In the genomic region with DNA sequence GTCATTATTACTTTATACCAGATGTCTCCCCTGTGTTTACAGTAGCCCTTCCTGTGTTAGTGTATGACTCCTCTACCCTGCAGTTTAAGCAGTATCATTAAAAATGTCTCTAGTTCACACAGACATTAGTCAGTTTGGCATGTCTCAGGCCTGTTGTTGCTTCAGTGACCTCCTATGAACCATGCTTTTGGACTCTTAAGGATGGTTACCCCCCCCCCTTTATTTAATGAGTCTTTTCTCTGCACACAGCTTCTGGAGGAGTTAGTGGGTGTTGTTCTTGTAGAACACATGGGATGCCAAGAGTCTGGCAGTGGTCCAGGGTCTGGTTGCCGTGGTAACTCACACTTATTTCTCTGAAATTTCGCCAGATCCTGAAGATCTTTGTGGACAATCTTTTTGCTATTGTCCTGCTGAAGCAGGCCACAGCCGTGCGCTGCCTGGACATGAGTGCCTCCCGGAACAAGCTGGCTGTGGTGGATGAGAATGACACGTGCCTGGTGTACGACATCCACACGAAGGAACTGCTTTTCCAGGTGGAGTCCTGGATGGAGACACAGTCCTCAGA, we compare ENCODE assay signal across 9 mouse cellular contexts. TPM values are rescaled to one million over a fixed set of nuclear protein-coding genes. Genes with fewer than 3 reads are reported as not detected.
DNase-seq lines count a peak whose midpoint lies in the region; ATAC-seq and TF ChIP-seq lines count a peak whose summit lies in the region.
"Had no signal": no experiment of that assay in that cellular context is flagged by ENCODE, and none has a peak within 500 bp of the region (broad histone marks: within the 10 kb centered on the region; RNA-seq: fewer than 3 reads in every experiment).

No protein-coding gene starts in this region.

- no peaks in the 10 kb centered on the region for H3K4me1 ChIP-seq in limb, embryonic 11.5 days (ENCODE audit: control insufficient read depth, insufficient read depth, low read length)
- H3K4me1 ChIP-seq in limb, embryonic 10.5 days = peaks cover 7% of the 10 kb centered on the region
- peaks cover 16% of the 10 kb centered on the region for H3K4me1 ChIP-seq in forebrain, embryonic 10.5 days
- peaks cover 18% of the 10 kb centered on the region for H3K4me1 ChIP-seq in hindbrain, embryonic 14.5 days (replicated peaks; ENCODE audit: control insufficient read depth, insufficient read depth, low read length)
- peaks cover 18% of the 10 kb centered on the region for H3K4me1 ChIP-seq in olfactory bulb, adult 2 months (ENCODE audit: control insufficient read depth, insufficient read depth, low read length)

- peaks cover 2% of the 10 kb centered on the region; the same call in 1 of the 2 replicates for H3K36me3 ChIP-seq in limb, embryonic 11.5 days (ENCODE audit: control insufficient read depth, insufficient read depth, low read length)
- peaks cover 65% of the 10 kb centered on the region for H3K36me3 ChIP-seq in limb, embryonic 10.5 days
- H3K36me3 ChIP-seq in forebrain, embryonic 10.5 days (replicated peaks) = peaks cover 67% of the 10 kb centered on the region
- peaks cover 52% of the 10 kb centered on the region for H3K36me3 ChIP-seq in hindbrain, embryonic 14.5 days (replicated peaks; ENCODE audit: control insufficient read depth, insufficient read depth)

- H3K27me3 ChIP-seq in limb, embryonic 11.5 days (ENCODE audit: control insufficient read depth, insufficient read depth, low read length) = no peaks in the 10 kb centered on the region
- H3K27me3 ChIP-seq in limb, embryonic 10.5 days (ENCODE audit: low read depth, poor library complexity, severe bottlenecking) = no peaks in the 10 kb centered on the region
- no peaks in the 10 kb centered on the region for H3K27me3 ChIP-seq in forebrain, embryonic 10.5 days (ENCODE audit: poor library complexity, severe bottlenecking)
- no peaks in the 10 kb centered on the region for H3K27me3 ChIP-seq in hindbrain, embryonic 14.5 days (ENCODE audit: control insufficient read depth, insufficient read depth, low read length)

- H3K4me3 ChIP-seq in limb, embryonic 11.5 days (ENCODE audit: low read depth, low read length) = no peak overlapping the region
- no peak overlapping the region for H3K4me3 ChIP-seq in limb, embryonic 10.5 days
- H3K4me3 ChIP-seq in forebrain, embryonic 10.5 days = no peak overlapping the region
- H3K4me3 ChIP-seq in hindbrain, embryonic 14.5 days (replicated peaks; ENCODE audit: low read length) = no peak overlapping the region
- no peak overlapping the region for H3K4me3 ChIP-seq in olfactory bulb, adult 2 months (ENCODE audit: insufficient read depth, low read depth, low read length)

- no peak for TF ChIP-seq POLR2A in olfactory bulb, adult 2 months (IDR thresholded peaks at IDR 0.05; ENCODE audit: insufficient read depth, low read depth, low read length)

- H3K9ac ChIP-seq in limb, embryonic 11.5 days (ENCODE audit: low read length) = no peak overlapping the region
- no peak overlapping the region for H3K9ac ChIP-seq in hindbrain, embryonic 14.5 days

- no peak overlapping the region for H3K4me2 ChIP-seq in limb, embryonic 11.5 days (ENCODE audit: low read depth, severe bottlenecking)
- no peak overlapping the region for H3K4me2 ChIP-seq in hindbrain, embryonic 14.5 days (replicated peaks)

- H3K9me3 ChIP-seq in limb, embryonic 11.5 days (ENCODE audit: control insufficient read depth, low read length) = peaks cover 4% of the 10 kb centered on the region; the same call in 1 of the 2 replicates
- H3K9me3 ChIP-seq in limb, embryonic 10.5 days (replicated peaks) = no peaks in the 10 kb centered on the region
- H3K9me3 ChIP-seq in forebrain, embryonic 10.5 days = peaks cover 7% of the 10 kb centered on the region; the same call in 1 of the 2 replicates
- no peaks in the 10 kb centered on the region for H3K9me3 ChIP-seq in hindbrain, embryonic 14.5 days (ENCODE audit: control insufficient read depth, low read length)
- H3K9me3 ChIP-seq: G1E had no signal

- no peak for DNase-seq in limb, embryonic 11.5 days (ENCODE audit: low spot score)
- DNase-seq in limb, embryonic 10.5 days (ENCODE audit: low spot score) = no peak
- DNase-seq in forebrain, embryonic 10.5 days (ENCODE audit: extremely low spot score, low spot score) = no peak
- peak; percentile 69 for DNase-seq in hindbrain, embryonic 14.5 days (ENCODE audit: low spot score)
- peak; percentile 77 to 87 for DNase-seq in left cerebral cortex, adult 8-10 months (ENCODE audit: low spot score in 2 of 2)
- DNase-seq in thymus, postnatal 25 days = no peak

- 91% methylated on average over 8 of the region's 8 CpGs for WGBS in limb, embryonic 11.5 days
- WGBS in limb, embryonic 10.5 days = 93% methylated on average over 8 of the region's 8 CpGs
- WGBS in forebrain, embryonic 10.5 days = 83% methylated on average over 8 of the region's 8 CpGs
- 37% methylated on average over 8 of the region's 8 CpGs for WGBS in hindbrain, embryonic 14.5 days
- WGBS in olfactory bulb, adult 2 months = 19% methylated on average over 8 of the region's 8 CpGs

- 0 out of 2 replicates have a peak, but pooled peaks have one; percentile 9 for ATAC-seq in limb, embryonic 11.5 days (ENCODE audit: insufficient number of reproducible peaks, low FRiP score, low TSS enrichment, low read depth)
- peak; percentile 55 for ATAC-seq in hindbrain, embryonic 14.5 days (ENCODE audit: low FRiP score)
- ATAC-seq in monocyte, adult 5-6 weeks (replicated peaks; ENCODE audit: insufficient number of reproducible peaks, low FRiP score, low TSS enrichment, poor library complexity, severe bottlenecking) = no peak

- TF ChIP-seq CTCF in olfactory bulb, adult 2 months (IDR thresholded peaks at IDR 0.05; ENCODE audit: insufficient read depth, low read depth, low read length) = no peak

- H3K27ac ChIP-seq in limb, embryonic 11.5 days (replicated peaks; ENCODE audit: low read depth, low read length) = no peak overlapping the region
- H3K27ac ChIP-seq in limb, embryonic 10.5 days = no peak overlapping the region
- peak overlapping the region; percentile 52; the same call in 1 of the 2 replicates for H3K27ac ChIP-seq in forebrain, embryonic 10.5 days
- no peak overlapping the region; the same call in 1 of the 2 replicates for H3K27ac ChIP-seq in hindbrain, embryonic 14.5 days
- H3K27ac ChIP-seq in olfactory bulb, adult 2 months (ENCODE audit: insufficient read depth, low read depth, low read length) = peak overlapping the region; percentile 30; the same call in 1 of the 2 replicates

RNA-seq across cellular contexts. Expression of gene Ift122, which starts 38.3 kb away (rescaled TPM):
- polyA plus RNA-seq in limb, embryonic 11.5 days (2014; fragmentation: Nextera tagmentation; extraction: Ambion mirVana) = 29.4 and 32.8 TPM in 2 replicates
- polyA plus RNA-seq in limb, embryonic 10.5 days (2016; fragmentation: Nextera tagmentation; extraction: Ambion mirVana) = 28.0 and 34.2 TPM in 2 replicates
- polyA plus RNA-seq in forebrain, embryonic 10.5 days (2016; fragmentation: Nextera tagmentation; extraction: Ambion mirVana) = 31.0 TPM in 2 replicates
- 26.2 and 28.5 TPM in 2 replicates for polyA plus RNA-seq in hindbrain, embryonic 14.5 days (2014; fragmentation: Nextera tagmentation; extraction: Ambion mirVana)
- total RNA-seq in left cerebral cortex, adult 8-10 months (2022) = 10 to 100 TPM; 27.1 to 30.5 (median 27.7) TPM
- not detected in 2 replicates for polyA plus RNA-seq in olfactory bulb, adult 2 months (2012; ENCODE audit: insufficient read depth, insufficient read length, low replicate concordance, missing spikeins)
- total RNA-seq in monocyte, adult 5-6 weeks (2017) = 1.1 to 1.2 TPM (median 1.1 TPM) in 3 replicates

RNA-seq across cellular contexts. Expression of gene Mbd4, which starts 38.4 kb away (rescaled TPM):
- polyA plus RNA-seq in limb, embryonic 11.5 days (2014; fragmentation: Nextera tagmentation; extraction: Ambion mirVana) = 32.5 and 34.6 TPM in 2 replicates
- polyA plus RNA-seq in limb, embryonic 10.5 days (2016; fragmentation: Nextera tagmentation; extraction: Ambion mirVana) = 35.3 and 37.8 TPM in 2 replicates
- polyA plus RNA-seq in forebrain, embryonic 10.5 days (2016; fragmentation: Nextera tagmentation; extraction: Ambion mirVana) = 36.2 and 39.2 TPM in 2 replicates
- polyA plus RNA-seq in hindbrain, embryonic 14.5 days (2014; fragmentation: Nextera tagmentation; extraction: Ambion mirVana) = 7.1 and 8.4 TPM in 2 replicates
- 1 to 10 TPM; 7.8 to 9.4 (median 8.1) TPM for total RNA-seq in left cerebral cortex, adult 8-10 months (2022)
- polyA plus RNA-seq in olfactory bulb, adult 2 months (2012; ENCODE audit: insufficient read depth, insufficient read length, low replicate concordance, missing spikeins) = not detected in 2 replicates
- 9.7 to 13.3 TPM (median 11.5 TPM) in 3 replicates for total RNA-seq in monocyte, adult 5-6 weeks (2017)

RNA-seq across cellular contexts. Expression of gene Rho, which starts 40.0 kb away (rescaled TPM):
- 0.03 TPM in 1 of 2 replicates, not detected in the other for polyA plus RNA-seq in limb, embryonic 11.5 days (2014; fragmentation: Nextera tagmentation; extraction: Ambion mirVana)
- polyA plus RNA-seq in limb, embryonic 10.5 days (2016; fragmentation: Nextera tagmentation; extraction: Ambion mirVana) = 0.24 and 0.31 TPM in 2 replicates
- 0.06 and 0.10 TPM in 2 replicates for polyA plus RNA-seq in forebrain, embryonic 10.5 days (2016; fragmentation: Nextera tagmentation; extraction: Ambion mirVana)
- polyA plus RNA-seq in hindbrain, embryonic 14.5 days (2014; fragmentation: Nextera tagmentation; extraction: Ambion mirVana) = 0.08 and 0.53 TPM in 2 replicates
- total RNA-seq in left cerebral cortex, adult 8-10 months (2022) = under 1 TPM; 0.07 to 0.59 (median 0.24) TPM
- not detected in 2 replicates for polyA plus RNA-seq in olfactory bulb, adult 2 months (2012; ENCODE audit: insufficient read depth, insufficient read length, low replicate concordance, missing spikeins)
- total RNA-seq in monocyte, adult 5-6 weeks (2017) = not detected in 3 replicates
- polyA plus RNA-seq: G1E had no signal

RNA-seq across cellular contexts. Expression of gene H1foo, which starts 53.2 kb away (rescaled TPM):
- not detected in 2 replicates for polyA plus RNA-seq in limb, embryonic 11.5 days (2014; fragmentation: Nextera tagmentation; extraction: Ambion mirVana)
- polyA plus RNA-seq in limb, embryonic 10.5 days (2016; fragmentation: Nextera tagmentation; extraction: Ambion mirVana) = not detected in 2 replicates
- not detected in 2 replicates for polyA plus RNA-seq in forebrain, embryonic 10.5 days (2016; fragmentation: Nextera tagmentation; extraction: Ambion mirVana)
- polyA plus RNA-seq in hindbrain, embryonic 14.5 days (2014; fragmentation: Nextera tagmentation; extraction: Ambion mirVana) = not detected in 2 replicates
- not detected for total RNA-seq in left cerebral cortex, adult 8-10 months (2022)
- not detected in 2 replicates for polyA plus RNA-seq in olfactory bulb, adult 2 months (2012; ENCODE audit: insufficient read depth, insufficient read length, low replicate concordance, missing spikeins)
- total RNA-seq in monocyte, adult 5-6 weeks (2017) = not detected in 3 replicates
- total RNA-seq: G1E had no signal
- polyA plus RNA-seq: G1E had no signal

RNA-seq across cellular contexts. Expression of gene Efcab12, which starts 53.4 kb away (rescaled TPM):
- polyA plus RNA-seq in limb, embryonic 11.5 days (2014; fragmentation: Nextera tagmentation; extraction: Ambion mirVana) = 0.40 and 0.72 TPM in 2 replicates
- polyA plus RNA-seq in limb, embryonic 10.5 days (2016; fragmentation: Nextera tagmentation; extraction: Ambion mirVana) = 0.49 and 0.66 TPM in 2 replicates
- polyA plus RNA-seq in forebrain, embryonic 10.5 days (2016; fragmentation: Nextera tagmentation; extraction: Ambion mirVana) = 1.7 and 1.9 TPM in 2 replicates
- polyA plus RNA-seq in hindbrain, embryonic 14.5 days (2014; fragmentation: Nextera tagmentation; extraction: Ambion mirVana) = 2.1 and 3.1 TPM in 2 replicates
- 1 to 10 TPM; 4.3 to 5.4 (median 4.7) TPM for total RNA-seq in left cerebral cortex, adult 8-10 months (2022)
- not detected in 2 replicates for polyA plus RNA-seq in olfactory bulb, adult 2 months (2012; ENCODE audit: insufficient read depth, insufficient read length, low replicate concordance, missing spikeins)
- not detected in 3 replicates for total RNA-seq in monocyte, adult 5-6 weeks (2017)
- polyA plus RNA-seq: G1E had no signal

Comparison
In these comparisons a context has a peak if more than half of its experiments do, and no peak if none do; other contexts are left out.
1. DNase-seq: peak in hindbrain, embryonic 14.5 days (single experiment) and left cerebral cortex, adult 8-10 months (2 of 2); none in limb, embryonic 11.5 days (single experiment), limb, embryonic 10.5 days (single experiment), forebrain, embryonic 10.5 days (single experiment) and thymus, postnatal 25 days (single experiment).
2. H3K27ac ChIP-seq: peak in forebrain, embryonic 10.5 days (single experiment) and olfactory bulb, adult 2 months (single experiment); none in limb, embryonic 11.5 days (single experiment), limb, embryonic 10.5 days (single experiment) and hindbrain, embryonic 14.5 days (single experiment).